Mouse (Mus musculus) spleen, postnatal 14 days (tissue): ENCODE results near the gene Prss23.

ENCODE experiments used
- DNase-seq, 2 experiments: peaks; one replicate each; pipeline ENCODE4 v3.0.0; 2021 to 2022; ENCODE audit warnings: low spot score in 2 of 2

The Prss23 gene

GRCm38 (mm10) chr7:89508672-89509071, 18.3 kb downstream of the Prss23 start:
- no peak for DNase-seq

GRCm38 (mm10) chr7:89499516-89500307, 27.3 kb downstream of the Prss23 start:
- no peak for DNase-seq

DNA sequence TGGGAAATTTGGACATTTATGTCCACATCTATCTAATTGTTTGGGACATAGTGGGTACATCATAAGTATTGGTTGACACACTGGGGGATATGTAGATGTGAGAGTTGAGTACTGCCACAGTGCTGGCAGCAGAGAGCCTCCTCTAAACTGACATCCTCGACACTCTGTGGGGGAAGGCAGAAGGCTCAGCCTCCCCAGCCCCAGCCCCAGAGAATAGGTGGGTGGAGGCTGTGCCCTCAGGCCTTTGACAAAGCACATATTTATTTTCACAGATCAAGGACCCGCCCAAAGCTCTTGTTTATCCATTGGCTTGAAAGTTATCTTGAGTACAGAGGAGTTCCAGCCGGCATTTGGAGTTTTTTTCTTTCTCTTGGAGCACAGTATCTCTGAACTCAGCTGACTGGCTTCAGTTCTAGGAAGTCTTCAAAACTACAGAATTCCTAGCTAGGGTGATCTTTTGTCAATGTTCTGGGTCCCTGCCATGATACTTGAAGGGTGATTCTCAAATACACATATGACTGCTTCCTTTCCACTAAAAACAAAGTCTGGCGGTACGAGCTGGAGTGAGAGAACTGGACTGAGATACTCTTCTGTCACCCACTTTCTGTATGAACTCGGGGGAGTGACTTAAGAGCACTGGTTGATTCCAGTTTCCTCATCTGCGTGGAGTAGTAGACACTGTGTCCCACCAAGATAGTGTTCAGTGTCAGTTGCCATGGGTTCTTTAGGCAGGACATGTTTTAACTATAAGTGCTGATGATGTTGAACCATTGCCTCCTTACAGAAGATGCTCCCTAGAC, 43.0 kb downstream of the Prss23 start:
- no peak for DNase-seq

GRCm38 (mm10) chr7:89481723-89482122, 45.3 kb downstream of the Prss23 start:
- DNase-seq, result no peak

DNA sequence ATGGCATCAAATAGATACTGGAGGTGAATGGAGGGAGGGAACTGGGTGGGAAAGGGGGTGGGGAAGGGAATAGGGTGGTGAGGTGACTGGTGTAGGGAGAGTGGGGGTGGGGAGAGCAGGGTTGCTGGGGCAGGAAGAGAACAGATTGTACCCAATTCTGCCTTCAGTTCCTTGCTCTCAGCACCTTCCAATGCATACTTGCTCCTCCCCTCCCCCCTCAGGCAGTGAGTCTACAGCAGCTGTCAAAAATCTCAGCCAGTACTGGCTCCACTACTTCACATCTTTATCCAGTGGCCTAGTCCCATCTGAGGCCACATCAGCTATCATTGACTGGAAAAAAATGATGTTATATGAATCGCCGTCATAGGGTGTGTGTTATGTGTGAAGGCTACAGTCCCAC, 48.5 kb downstream of the Prss23 start:
- DNase-seq, result no peak

DNA sequence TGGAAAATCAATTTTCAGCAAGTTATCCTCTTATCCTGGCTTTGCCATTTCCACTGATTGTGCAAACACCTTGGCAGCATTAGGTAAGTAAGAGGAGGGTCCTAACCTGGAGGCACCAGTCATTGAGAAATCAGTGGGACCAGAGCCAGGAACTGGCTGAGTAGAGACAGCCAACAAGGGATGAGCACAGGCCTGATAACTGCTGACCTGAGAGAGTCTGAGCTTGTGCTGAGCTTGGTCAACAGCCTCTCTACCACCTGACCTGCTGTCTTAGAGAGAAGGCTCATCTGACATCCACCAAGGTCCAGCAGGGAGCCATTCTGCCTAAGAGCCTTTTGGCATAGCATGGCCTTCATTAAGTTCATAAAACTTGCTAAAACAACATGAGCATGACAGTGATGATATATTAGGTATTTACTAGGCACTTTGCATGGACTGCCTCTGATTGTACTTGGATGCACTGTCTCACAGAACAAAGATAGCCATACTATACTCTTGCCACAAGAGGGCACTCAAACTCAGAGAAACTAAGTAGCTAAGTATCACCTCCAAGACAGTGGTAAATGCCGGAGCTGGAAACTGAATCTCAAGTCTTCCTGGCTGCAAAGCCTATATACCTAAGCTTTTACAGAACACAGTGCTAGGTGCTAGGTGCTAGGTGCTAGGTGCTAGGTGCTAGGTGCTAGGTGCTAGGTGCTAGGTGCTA, 49.5 kb downstream of the Prss23 start:
- no peak for DNase-seq

- no peak for DNase-seq
Measured at GRCm38 (mm10) chr7:89473442-89473841, 53.5 kb downstream of the Prss23 start.

GRCm38 (mm10) chr7:89463775-89464592, 63.0 kb downstream of the Prss23 start:
- DNase-seq, result no peak

DNA sequence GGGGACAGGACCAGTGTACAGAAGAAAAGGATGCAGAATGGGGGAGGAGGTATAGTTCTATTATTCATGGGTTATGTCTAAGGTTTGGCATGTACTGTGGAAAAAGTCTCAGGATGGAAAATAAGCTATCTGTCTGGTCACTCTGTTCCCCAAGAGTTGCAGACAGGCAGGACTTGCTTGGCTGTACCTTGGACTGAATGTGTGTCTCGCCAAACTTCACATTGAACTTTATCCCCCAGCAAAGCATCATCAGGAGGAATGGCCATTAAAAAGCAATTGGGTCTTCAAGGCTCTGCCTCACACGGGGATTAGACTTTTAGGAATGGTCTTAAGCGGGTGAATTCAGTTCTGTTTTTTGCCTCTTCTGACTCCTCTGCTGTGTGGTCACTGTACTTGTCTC, 63.7 kb downstream of the Prss23 start:
- DNase-seq, result no peak

DNA sequence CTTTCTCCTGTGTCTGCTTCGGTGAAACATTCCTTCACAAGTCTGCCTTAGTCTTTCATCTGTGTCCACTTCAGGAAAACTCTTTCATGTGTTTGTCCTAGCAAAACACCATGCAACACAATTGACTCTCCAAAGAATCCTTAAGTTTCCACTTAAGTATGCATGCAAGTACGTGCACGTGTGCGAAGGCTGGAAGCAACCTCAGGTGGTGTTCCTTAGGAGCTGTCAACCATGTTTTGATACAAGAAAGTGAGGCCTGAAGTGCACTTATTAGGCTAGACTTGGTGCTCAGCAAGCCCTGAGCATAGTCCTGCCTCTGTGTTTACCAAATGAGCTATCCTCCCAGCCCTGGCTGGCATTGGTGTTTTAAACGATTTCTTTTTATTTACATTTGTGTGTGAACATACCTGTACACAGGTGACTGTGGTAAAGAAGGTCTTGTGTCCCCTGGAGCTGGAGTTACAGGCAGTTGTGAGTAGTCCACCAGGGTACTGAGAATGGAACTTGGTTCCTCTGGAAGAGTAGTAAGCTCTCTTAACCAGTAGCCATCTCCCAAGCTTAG, 64.3 kb downstream of the Prss23 start:
- DNase-seq, result no peak

GRCm38 (mm10) chr7:89461351-89461750, 65.6 kb downstream of the Prss23 start:
- DNase-seq, result no peak

DNA sequence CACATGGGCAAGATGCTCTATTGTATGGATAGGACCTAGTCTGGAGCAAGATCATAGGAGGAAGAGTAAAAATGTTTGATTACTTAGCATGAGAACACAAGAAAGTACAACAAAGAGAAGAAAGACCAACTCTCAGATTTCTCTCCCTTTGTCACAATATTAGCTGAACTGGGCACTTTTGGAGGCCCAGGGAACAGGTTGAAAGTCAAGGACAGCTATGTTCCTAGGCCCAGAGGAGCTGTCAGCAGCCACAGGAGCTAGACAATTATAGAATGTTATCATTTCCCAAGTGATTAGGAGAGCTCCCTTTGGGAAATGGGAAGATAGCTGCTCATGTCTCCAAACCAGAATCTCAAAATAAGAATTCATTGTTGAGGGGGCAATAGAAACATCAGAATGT, 66.1 kb downstream of the Prss23 start:
- DNase-seq, result no peak

DNA sequence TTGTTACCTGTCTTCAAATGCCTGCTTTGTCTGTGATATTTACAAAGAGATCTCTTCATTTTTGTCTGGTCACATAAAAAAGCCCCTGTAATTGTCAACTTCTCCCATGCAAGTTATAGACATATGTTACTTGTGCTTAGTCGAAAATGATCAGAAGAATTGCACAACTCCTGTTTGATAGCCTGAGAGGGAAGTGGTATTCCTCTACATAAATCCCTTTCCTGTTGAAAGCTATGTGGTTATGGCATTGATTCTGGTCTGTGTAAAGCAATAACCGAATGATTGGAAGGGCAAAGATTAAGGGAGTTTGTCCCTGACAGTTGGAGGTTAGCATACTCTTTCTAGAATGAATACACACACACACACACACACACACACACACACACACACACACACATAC, 67.3 kb downstream of the Prss23 start:
- no peak for DNase-seq
